Mouse (Mus musculus) heart, postnatal 0 days (tissue): ENCODE results near the gene Cd300lf. TPM values are rescaled to one million over a fixed set of nuclear protein-coding genes. Genes with fewer than 3 reads are reported as not detected.

Experiments used
- ATAC-seq: fragments of 200-750 bp; cut with Nextera tagmentation; 2 replicates; pipeline ENCODE4 v1.8.0; 2017; ENCODE audit warnings: low read depth, moderate number of reproducible peaks, moderate library complexity; ENCODE audit not compliant: insufficient read depth
- DNase-seq: peaks from one replicate; pipeline ENCODE4 v3.0.0-alpha.2; 2016; ENCODE audit warnings: low spot score
- H3K27ac ChIP-seq: fragments of 300-500 bp; sonication (generic); 2 replicates; pipeline ENCODE4 v1.5.1; 2014; ENCODE audit warnings: low read depth, mild to moderate bottlenecking
- H3K27me3 ChIP-seq: fragments of 300-500 bp; sonication (generic); 2 replicates; pipeline ENCODE4 v1.6.1; 2014; ENCODE audit warnings: low read length, mixed read lengths; ENCODE audit not compliant: control insufficient read depth, insufficient read depth
- H3K36me3 ChIP-seq: fragments of 300-500 bp; sonication (generic); replicated peaks from 2 replicates; pipeline ENCODE4 v1.6.1; 2014; ENCODE audit warnings: low read length, mixed read lengths; ENCODE audit not compliant: control insufficient read depth, insufficient read depth
- H3K4me1 ChIP-seq: fragments of 300-500 bp; sonication (generic); 2 replicates; pipeline ENCODE4 v1.6.1; 2014; ENCODE audit warnings: antibody characterized with exemption; ENCODE audit not compliant: control insufficient read depth, insufficient read depth
- H3K4me2 ChIP-seq: fragments of 300-500 bp; sonication (generic); 2 replicates; pipeline ENCODE4 v1.6.1; 2014; ENCODE audit warnings: low read depth, mild to moderate bottlenecking, low read length, moderate library complexity
- H3K4me3 ChIP-seq: fragments of 300-500 bp; sonication (generic); 2 replicates; pipeline ENCODE4 v1.5.1; 2014; ENCODE audit warnings: low read depth, low read length
- H3K9ac ChIP-seq: fragments of 300-500 bp; sonication (generic); replicated peaks from 2 replicates; pipeline ENCODE4 v1.6.1; 2014; ENCODE audit warnings: low read depth, low read length, mixed read lengths
- H3K9me3 ChIP-seq: fragments of 300-500 bp; sonication (generic); replicated peaks from 2 replicates; pipeline ENCODE4 v1.6.1; 2016; ENCODE audit warnings: low read length; ENCODE audit not compliant: control insufficient read depth
- CTCF ChIP-seq: IDR thresholded peaks from 2 replicates; pipeline ENCODE4 v1.5.1; 2016; ENCODE audit warnings: antibody characterized with exemption, control low read depth, low read depth
- EP300 ChIP-seq: IDR thresholded peaks from 2 replicates; pipeline ENCODE4 v1.6.1; 2016; ENCODE audit warnings: antibody characterized with exemption, low read depth
- WGBS: fragments of 180-500 bp; shearing (Covaris S2); extraction: QIAGEN DNeasy Blood & Tissue Kit; methylation state at CpG from one replicate; pipeline ENCODE4 v1.1.7; 2014; 5-methylcytosine and 5-hydroxymethylcytosine counted together
- polyA plus RNA-seq: library from polyadenylated mRNA; unstranded; fragments of >200 nt; fragmentation: Nextera tagmentation; extraction: Ambion mirVana; gene quantifications from 2 replicates; pipeline ENCODE4 v1.2.1, GENCODE M21; 2015
- total RNA-seq: library from RNA; depleted of rRNA; stranded (reverse); fragments of >200 nt; gene quantifications from 2 replicates; pipeline ENCODE4 v1.2.3, GENCODE M21; 2014; ENCODE audit warnings: low replicate concordance

Gene Cd300lf
- total and polyA plus RNA-seq, 2 experiments from 2014 or later, result 0.15 to 0.96 TPM

- H3K4me1 ChIP-seq, result no peaks in the 10 kb centered on the region
- ATAC-seq (no peak), DNase-seq (no peak)
- H3K36me3 ChIP-seq, result no peaks in the 10 kb centered on the region
- no peak overlapping the region for H3K9ac ChIP-seq
- H3K27me3 ChIP-seq, result no peaks in the 10 kb centered on the region
- H3K4me3 ChIP-seq, result no peak overlapping the region
- no peak overlapping the region for H3K4me2 ChIP-seq
- TF ChIP-seq CTCF (no peak), EP300 (no peak)
- WGBS, result 89% methylated on average over 9 of the region's 9 CpGs
- H3K27ac ChIP-seq, result no peak overlapping the region
- H3K9me3 ChIP-seq, result no peaks in the 10 kb centered on the region
Observed at GRCm38 (mm10) chr11:115102116-115102515, 31.7 kb downstream of the Cd300lf start.

GRCm38 (mm10) chr11:115101615-115102051, 32.2 kb downstream of the Cd300lf start:
- WGBS, result 48% methylated on average over 6 of the region's 6 CpGs
- DNase-seq (no peak), ATAC-seq (no peak)
- Histone ChIP-seq H3K4me1 (no peaks in the 10 kb centered on the region), H3K27ac (no peak overlapping the region), H3K9ac (no peak overlapping the region), H3K36me3 (no peaks in the 10 kb centered on the region), H3K9me3 (no peaks in the 10 kb centered on the region), H3K4me2 (no peak overlapping the region), H3K4me3 (no peak overlapping the region), H3K27me3 (no peaks in the 10 kb centered on the region)
- TF ChIP-seq CTCF (no peak), EP300 (no peak)

- H3K36me3 ChIP-seq, result no peaks in the 10 kb centered on the region
- 78% methylated on average over 7 of the region's 7 CpGs for WGBS
Observed at GRCm38 (mm10) chr11:115100741-115101140, 33.1 kb downstream of the Cd300lf start.

GRCm38 (mm10) chr11:115100032-115100621, 33.7 kb downstream of the Cd300lf start:
- ATAC-seq (no peak), DNase-seq (no peak)
- no peak overlapping the region for H3K4me3 ChIP-seq
- no peak for TF ChIP-seq EP300
- TF ChIP-seq CTCF, result no peak
- no peaks in the 10 kb centered on the region for H3K4me1 ChIP-seq
- H3K9me3 ChIP-seq, result no peaks in the 10 kb centered on the region
- no peaks in the 10 kb centered on the region for H3K36me3 ChIP-seq
- no peak overlapping the region for H3K27ac ChIP-seq
- no peak overlapping the region for H3K4me2 ChIP-seq
- H3K27me3 ChIP-seq, result no peaks in the 10 kb centered on the region
- H3K9ac ChIP-seq, result no peak overlapping the region
- WGBS, result 77% methylated on average over 5 of the region's 5 CpGs

More at GRCm38 (mm10) chr11:115100741-115101140, 33.1 kb downstream of the Cd300lf start:
- DNase-seq (no peak), ATAC-seq (no peak)
- H3K27ac ChIP-seq, result no peak overlapping the region
- H3K27me3 ChIP-seq, result no peaks in the 10 kb centered on the region
- no peak overlapping the region for H3K9ac ChIP-seq
- TF ChIP-seq EP300 (no peak), CTCF (no peak)
- H3K4me3 ChIP-seq, result no peak overlapping the region
- H3K4me1 ChIP-seq, result no peaks in the 10 kb centered on the region
- H3K9me3 ChIP-seq, result no peaks in the 10 kb centered on the region
- no peak overlapping the region for H3K4me2 ChIP-seq

GRCm38 (mm10) chr11:115099241-115099840, 34.5 kb downstream of the Cd300lf start:
- no peaks in the 10 kb centered on the region for H3K4me1 ChIP-seq

More at GRCm38 (mm10) chr11:115099241-115099840, 34.5 kb downstream of the Cd300lf start:
- Histone ChIP-seq H3K4me3 (no peak overlapping the region), H3K36me3 (no peaks in the 10 kb centered on the region), H3K27me3 (no peaks in the 10 kb centered on the region), H3K9ac (no peak overlapping the region), H3K27ac (no peak overlapping the region), H3K9me3 (no peaks in the 10 kb centered on the region), H3K4me2 (no peak overlapping the region)
- no peak for DNase-seq
- WGBS, result 40% methylated on average over 16 of the region's 16 CpGs
- no peak for ATAC-seq
- TF ChIP-seq EP300, result no peak
- no peak for TF ChIP-seq CTCF
